Mouse (Mus musculus) hindbrain, embryonic 15.5 days (tissue): ENCODE data around the gene Rpa2. TPM values are rescaled to one million over a fixed set of nuclear protein-coding genes. Genes with fewer than 3 reads are reported as not detected.
"Not testable (repeated sequence)": the region's sequence is repeated elsewhere in the genome, so short reads cannot be mapped to it uniquely, and the experiment has no call there.

ENCODE experiments used
- ATAC-seq: fragments of 200-750 bp; cut with Nextera tagmentation; 2 replicates; pipeline ENCODE4 v1.8.0; 2017; ENCODE audit warnings: low read depth, moderate number of reproducible peaks, moderate TSS enrichment; ENCODE audit not compliant: low FRiP score
- H3K27ac ChIP-seq: fragments of 300-500 bp; sonication (generic); replicated peaks from 2 replicates; pipeline ENCODE4 v1.5.1; 2015; ENCODE audit warnings: mild to moderate bottlenecking, inconsistent platforms
- H3K27me3 ChIP-seq: fragments of 300-500 bp; sonication (generic); 2 replicates; pipeline ENCODE4 v1.6.1; 2015; ENCODE audit warnings: control low read depth, inconsistent platforms
- H3K36me3 ChIP-seq: fragments of 300-500 bp; sonication (generic); 2 replicates; pipeline ENCODE4 v1.6.1; 2015; ENCODE audit warnings: control low read depth, inconsistent platforms
- H3K4me1 ChIP-seq: fragments of 300-500 bp; sonication (generic); replicated peaks from 2 replicates; pipeline ENCODE4 v1.6.1; 2015; ENCODE audit warnings: control low read depth, inconsistent platforms
- H3K4me2 ChIP-seq: fragments of 300-500 bp; sonication (generic); 2 replicates; pipeline ENCODE4 v1.6.1; 2015; ENCODE audit warnings: moderate library complexity, mild to moderate bottlenecking, inconsistent platforms
- H3K4me3 ChIP-seq: fragments of 300-500 bp; sonication (generic); 2 replicates; pipeline ENCODE4 v1.5.1; 2015; ENCODE audit warnings: mild to moderate bottlenecking, inconsistent platforms
- H3K9ac ChIP-seq: fragments of 300-500 bp; sonication (generic); 2 replicates; pipeline ENCODE4 v1.6.1; 2015; ENCODE audit warnings: inconsistent platforms
- H3K9me3 ChIP-seq: fragments of 300-500 bp; sonication (generic); 2 replicates; pipeline ENCODE4 v1.6.1; 2016; ENCODE audit warnings: control low read depth, inconsistent platforms
- WGBS: fragments of 180-500 bp; shearing (Covaris S2); methylation state at CpG from one replicate; pipeline ENCODE4 v1.1.7; 2015; 5-methylcytosine and 5-hydroxymethylcytosine counted together
- polyA plus RNA-seq: library from polyadenylated mRNA; unstranded; fragments of >200 nt; fragmentation: Nextera tagmentation; extraction: Ambion mirVana; gene quantifications from 2 replicates; pipeline ENCODE4 v1.2.1, GENCODE M21; 2015

Gene Rpa2
- polyA plus RNA-seq: 41.5 and 43.6 TPM in 2 replicates

DNA sequence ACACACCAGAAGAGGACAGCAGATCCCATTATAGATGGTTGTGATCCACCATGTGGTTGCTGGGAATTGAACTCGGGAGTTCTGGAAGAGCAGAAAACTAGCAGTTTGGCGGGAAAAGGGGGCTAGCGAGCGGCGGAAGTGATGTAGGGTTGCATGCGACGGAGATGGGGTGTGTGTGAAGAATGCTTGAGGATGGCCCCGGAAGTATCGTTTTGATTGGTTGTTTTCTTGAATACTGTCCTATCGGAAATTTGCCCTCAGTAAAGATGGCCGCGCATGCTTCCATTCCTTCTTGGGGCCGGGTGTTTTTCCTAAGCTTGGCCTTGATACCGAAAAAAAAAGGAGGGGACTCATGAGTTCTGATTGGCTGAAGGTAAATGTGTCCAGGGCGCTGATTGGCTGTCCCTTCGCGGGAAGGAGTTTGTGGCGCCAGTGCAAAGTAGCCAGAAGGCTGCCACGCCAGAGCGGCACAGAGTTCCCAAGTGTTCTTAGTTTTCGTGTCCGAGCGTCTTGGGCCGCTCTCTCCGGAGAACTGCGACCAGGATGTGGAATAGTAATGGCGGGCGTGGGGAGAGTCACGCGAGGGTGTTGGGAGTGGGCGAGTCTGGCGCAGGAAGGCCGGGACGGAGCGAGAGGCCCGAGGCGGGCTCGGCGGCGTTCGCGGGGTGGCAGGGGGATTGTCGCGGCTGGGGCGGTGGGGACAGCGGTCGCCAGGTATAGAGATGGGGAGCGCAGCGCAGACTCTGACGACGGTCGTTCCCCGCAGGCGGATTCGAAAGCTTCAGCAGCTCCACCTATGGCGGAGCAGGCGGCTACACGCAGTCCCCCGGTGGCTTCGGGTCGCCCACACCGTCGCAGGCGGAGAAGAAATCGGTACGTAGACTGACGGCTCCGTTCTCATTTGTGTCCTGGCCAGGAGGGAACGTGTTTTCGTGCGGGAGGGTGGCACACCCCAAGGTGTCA is at the start of gene Rpa2:
TSS of gene Rpa2 (plus strand) at position 419 of the 963 bp plus-strand sequence.
- under 1% methylated on average over 71 of the region's 71 CpGs for WGBS

DNA sequence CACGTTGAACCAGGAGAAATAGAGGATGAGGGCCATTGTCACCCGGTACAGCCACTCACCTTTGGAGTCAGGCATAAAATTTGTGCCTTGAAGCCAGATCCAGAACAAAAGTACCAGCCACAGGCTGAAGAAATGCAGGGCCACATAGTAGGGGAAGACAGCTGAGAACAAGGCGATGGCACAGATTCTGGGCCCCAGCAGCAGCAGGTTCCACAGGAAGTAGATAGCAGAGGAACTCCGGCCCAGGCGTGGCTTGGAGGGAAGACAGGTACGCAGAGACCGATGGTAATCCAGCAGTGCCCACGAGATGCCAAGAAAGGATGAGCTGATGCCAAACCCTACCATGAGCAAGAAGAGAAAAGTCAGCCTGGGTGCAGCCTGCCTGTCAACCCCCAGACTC is 39.9 kb upstream of the Rpa2 start:
- H3K9ac ChIP-seq: no peak overlapping the region
- H3K4me2 ChIP-seq: no peak overlapping the region
- H3K36me3 ChIP-seq: peaks cover 10% of the 10 kb centered on the region; the same call in 1 of the 2 replicates
- H3K9me3 ChIP-seq: no peaks in the 10 kb centered on the region
- H3K27ac ChIP-seq: no peak overlapping the region
- H3K27me3 ChIP-seq: no peaks in the 10 kb centered on the region
- H3K4me3 ChIP-seq: no peak overlapping the region
- H3K4me1 ChIP-seq: peaks cover 10% of the 10 kb centered on the region
- ATAC-seq: no peak
- WGBS: 91% methylated on average over 8 of the region's 8 CpGs

More for the DNA sequence above, at the start of gene Rpa2:
- Histone ChIP-seq H3K27ac (peak within 1 kb of the TSS; percentile 56; the same call in 1 of the 2 replicates), H3K9me3 (no peaks in the 10 kb centered on the region), H3K36me3 (peaks cover 6% of the 10 kb centered on the region), H3K27me3 (no peaks in the 10 kb centered on the region), H3K9ac (peak within 1 kb of the TSS; percentile 66), H3K4me1 (peaks cover 14% of the 10 kb centered on the region), H3K4me3 (peak within 1 kb of the TSS; percentile 92), H3K4me2 (peak within 1 kb of the TSS; percentile 98)
- peak; percentile 98 for ATAC-seq

DNA sequence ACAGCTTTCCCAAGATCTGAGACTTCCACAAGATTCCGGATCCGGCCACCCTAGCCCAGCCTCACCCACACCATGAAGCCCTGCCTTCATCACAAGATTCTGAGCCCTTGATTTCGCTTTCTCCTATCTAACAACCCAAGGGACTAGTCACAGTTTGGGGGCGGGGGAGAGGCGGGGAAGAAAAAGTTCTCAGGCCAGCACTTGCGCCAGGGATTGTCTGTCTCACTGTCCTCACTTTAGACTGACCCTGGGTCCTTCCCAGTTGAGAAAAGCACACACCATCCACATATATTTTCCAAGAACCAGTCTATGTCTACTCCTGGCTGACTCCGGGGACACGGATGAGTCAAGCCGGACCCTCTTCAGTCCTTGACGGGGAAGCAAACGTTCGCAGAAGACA is 36.5 kb upstream of the Rpa2 start:
- 56% methylated on average over 12 of the region's 12 CpGs for WGBS
- no peaks in the 10 kb centered on the region for H3K9me3 ChIP-seq
- H3K36me3 ChIP-seq: no peaks in the 10 kb centered on the region; the same call in 1 of the 2 replicates
- peak overlapping the region; percentile 61 for H3K9ac ChIP-seq
- H3K4me2 ChIP-seq: peak overlapping the region; percentile 68
- no peak for ATAC-seq
- no peaks in the 10 kb centered on the region for H3K27me3 ChIP-seq
- H3K4me3 ChIP-seq: peak overlapping the region; percentile 52
- H3K4me1 ChIP-seq: peaks cover 10% of the 10 kb centered on the region
- no peak overlapping the region for H3K27ac ChIP-seq

DNA sequence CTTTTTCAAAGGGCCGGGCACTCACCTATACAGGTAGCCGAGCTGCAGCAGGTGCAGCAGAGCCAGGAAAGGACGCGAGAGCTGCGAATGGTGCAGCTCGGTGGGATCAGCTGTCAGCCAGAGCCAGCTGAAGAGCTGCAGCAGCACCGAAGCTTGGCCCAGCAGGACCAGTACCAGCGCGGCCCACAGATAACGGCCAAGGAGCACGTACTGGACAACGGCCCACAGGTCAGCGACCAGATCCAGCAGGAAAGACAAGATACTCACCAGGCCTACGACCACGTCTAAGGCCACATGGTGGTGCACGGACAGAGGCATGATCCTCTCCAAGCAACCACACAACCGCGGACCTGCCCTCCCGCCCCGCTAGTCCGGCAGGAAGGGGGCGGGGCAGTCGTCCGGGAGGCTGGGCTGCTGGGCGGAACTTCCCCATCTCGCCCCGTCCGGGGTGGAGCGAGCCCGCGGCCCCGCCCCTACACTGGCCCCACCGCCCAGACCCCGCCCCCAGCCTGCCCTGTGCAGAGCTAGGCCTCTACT is 35.9 kb upstream of the Rpa2 start, which contains the start of gene Xkr8:
TSS of gene Xkr8 (minus strand) at position 399 of the 537 bp plus-strand sequence.
- peak within 1 kb of the TSS; percentile 52 for H3K4me3 ChIP-seq
- H3K27ac ChIP-seq: peak within 1 kb of the TSS; percentile 40
- WGBS: 3% methylated on average over 31 of the region's 34 CpGs

DNA sequence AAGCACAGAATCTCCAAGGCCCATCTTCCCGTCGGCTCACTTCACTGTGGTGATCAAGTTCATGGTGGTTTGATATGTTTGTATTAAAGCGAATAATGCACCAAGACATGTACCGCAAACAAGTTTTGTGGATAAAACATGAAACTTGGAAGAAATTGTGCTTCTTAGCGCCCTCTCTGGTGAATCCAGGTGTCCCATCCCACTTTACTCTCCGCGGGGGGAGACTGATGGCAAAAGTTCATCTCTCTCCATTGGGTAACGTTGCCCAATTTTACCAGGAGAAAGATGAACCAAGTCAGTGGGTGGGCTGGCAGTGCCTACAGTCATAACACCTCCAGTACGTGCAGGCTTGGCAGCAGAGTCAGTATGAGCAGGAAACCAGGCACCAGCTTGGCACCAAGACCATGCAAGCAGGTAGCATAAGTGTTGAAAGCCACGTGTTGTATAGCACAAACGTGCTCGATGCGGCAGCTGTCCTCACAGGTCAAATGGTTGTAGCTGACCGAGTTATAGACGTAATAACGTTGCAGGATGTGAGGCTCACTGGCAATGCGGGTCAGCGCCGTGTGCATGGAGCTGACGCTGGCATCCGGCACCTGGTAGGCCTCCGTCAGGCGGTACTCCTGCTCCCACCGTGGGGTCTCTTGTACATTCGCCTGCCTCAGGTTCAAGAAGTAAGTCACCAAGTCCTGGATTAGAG is 34.9 kb upstream of the Rpa2 start:
- Histone ChIP-seq H3K27me3 (no peaks in the 10 kb centered on the region), H3K9ac (no peak overlapping the region), H3K27ac (no peak overlapping the region), H3K9me3 (no peaks in the 10 kb centered on the region), H3K4me1 (peaks cover 10% of the 10 kb centered on the region), H3K4me3 (no peak overlapping the region), H3K36me3 (no peaks in the 10 kb centered on the region), H3K4me2 (no peak overlapping the region; the same call in 1 of the 2 replicates)
- no peak for ATAC-seq
- WGBS: 94% methylated on average over 25 of the region's 25 CpGs

More for the DNA sequence above, 35.9 kb upstream of the Rpa2 start, which contains the start of gene Xkr8:
- Histone ChIP-seq H3K36me3 (no peaks in the 10 kb centered on the region; the same call in 1 of the 2 replicates), H3K4me1 (peaks cover 10% of the 10 kb centered on the region), H3K27me3 (no peaks in the 10 kb centered on the region), H3K4me2 (peak within 1 kb of the TSS; percentile 68), H3K9ac (peak within 1 kb of the TSS; percentile 61), H3K9me3 (no peaks in the 10 kb centered on the region)
- ATAC-seq: peak; percentile 95

DNA sequence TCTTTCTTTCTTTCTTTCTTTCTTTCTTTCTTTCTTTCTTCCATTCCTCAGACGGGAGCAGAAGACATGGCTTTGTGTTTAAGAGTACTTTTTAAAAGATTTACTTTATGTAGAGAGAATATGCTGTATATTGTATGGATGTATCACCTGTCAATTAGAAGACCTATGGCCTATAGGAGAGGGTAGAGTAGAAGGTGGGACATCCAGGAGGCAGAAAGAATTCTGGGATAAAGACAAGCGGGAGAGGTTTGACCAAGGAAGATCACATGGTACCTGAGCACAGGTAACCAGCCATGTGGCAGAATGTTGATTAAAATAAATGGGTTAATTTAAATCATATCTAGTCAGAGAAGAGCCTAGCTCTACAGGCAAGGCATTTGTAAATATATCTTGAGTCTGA is 33.4 kb upstream of the Rpa2 start:
- no peak overlapping the region for H3K27ac ChIP-seq
- H3K9me3 ChIP-seq: no peaks in the 10 kb centered on the region
- no peak for ATAC-seq
- H3K4me1 ChIP-seq: peaks cover 10% of the 10 kb centered on the region
- no peaks in the 10 kb centered on the region for H3K27me3 ChIP-seq
- H3K36me3 ChIP-seq: no peaks in the 10 kb centered on the region
- 91% methylated on average over 2 of the region's 2 CpGs for WGBS
- H3K4me2 ChIP-seq: no peak overlapping the region
- H3K4me3 ChIP-seq: no peak overlapping the region
- H3K9ac ChIP-seq: no peak overlapping the region

DNA sequence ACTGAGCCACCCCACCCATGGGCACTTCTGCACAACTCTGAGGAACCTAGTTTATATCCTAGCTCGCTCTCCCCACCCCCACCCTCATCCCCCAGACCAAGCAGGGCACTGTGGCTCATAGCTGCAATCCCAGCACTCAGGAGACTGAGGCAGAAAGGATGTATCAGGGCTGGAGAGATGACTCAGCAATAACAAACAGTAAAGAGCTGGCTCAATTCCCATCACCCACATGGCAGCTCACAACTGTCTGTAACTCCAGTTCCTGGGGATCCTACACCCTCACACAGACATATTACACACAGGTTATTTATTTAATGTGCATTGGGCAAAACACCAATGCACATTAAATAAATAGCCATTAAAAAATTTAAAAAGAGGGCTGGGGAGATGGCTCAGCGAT is 32.7 kb upstream of the Rpa2 start:
- H3K27ac ChIP-seq: no peak overlapping the region
- H3K4me1 ChIP-seq: peaks cover 10% of the 10 kb centered on the region
- no peak overlapping the region for H3K4me3 ChIP-seq
- no peaks in the 10 kb centered on the region for H3K27me3 ChIP-seq
- 73% methylated on average over 2 of the region's 2 CpGs for WGBS
- H3K9ac ChIP-seq: no peak overlapping the region
- H3K4me2 ChIP-seq: no peak overlapping the region
- no peaks in the 10 kb centered on the region for H3K36me3 ChIP-seq
- no peak for ATAC-seq
- H3K9me3 ChIP-seq: no peaks in the 10 kb centered on the region

DNA sequence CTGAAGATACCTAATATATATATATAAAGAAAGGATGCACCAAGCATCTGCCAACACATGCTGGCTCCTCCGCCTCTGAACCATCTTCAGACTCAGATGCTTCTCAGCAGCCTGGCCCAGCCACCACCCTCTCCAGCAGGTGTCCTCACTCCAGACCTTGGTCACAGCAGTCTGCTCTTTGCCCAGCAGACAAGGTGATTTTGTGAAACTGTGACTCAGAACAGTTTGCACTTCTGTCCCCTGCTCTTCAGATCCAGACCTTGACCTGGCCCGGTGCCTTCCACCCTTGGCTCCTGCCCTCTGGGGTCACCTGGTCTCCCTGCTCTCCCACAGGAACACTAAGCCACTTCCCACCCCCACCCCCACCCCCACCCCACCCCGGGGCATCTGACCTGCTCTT is 32.2 kb upstream of the Rpa2 start:
- ATAC-seq: no peak
- Histone ChIP-seq H3K4me2 (no peak overlapping the region), H3K27ac (no peak overlapping the region), H3K4me1 (peaks cover 10% of the 10 kb centered on the region), H3K27me3 (no peaks in the 10 kb centered on the region), H3K36me3 (no peaks in the 10 kb centered on the region), H3K9me3 (no peaks in the 10 kb centered on the region), H3K9ac (no peak overlapping the region), H3K4me3 (no peak overlapping the region)
- WGBS: 95% methylated on average over 3 of the region's 3 CpGs

DNA sequence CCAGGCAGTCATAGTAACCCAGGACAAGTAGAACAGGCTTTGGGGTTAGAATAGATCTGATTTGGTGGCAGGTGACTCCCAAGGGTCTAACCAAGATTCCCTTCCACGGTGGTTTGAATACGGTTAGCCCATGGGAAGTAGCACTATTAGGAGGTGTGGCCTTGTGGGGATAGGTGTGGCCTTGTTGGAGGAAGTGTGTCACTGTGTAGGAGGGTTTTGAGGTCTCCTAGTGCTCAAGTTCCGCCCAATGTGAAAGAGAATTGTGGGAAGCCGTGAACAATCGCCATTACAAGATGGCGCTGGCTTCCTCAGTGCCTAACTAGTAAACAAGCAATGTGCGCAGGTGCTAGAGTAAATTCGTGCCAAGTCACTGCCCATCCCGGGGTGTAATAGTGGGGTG is 31.0 kb upstream of the Rpa2 start:
- ATAC-seq, H3K4me1 ChIP-seq: not testable (repeated sequence)
- 95% methylated on average over 9 of the region's 9 CpGs for WGBS

DNA sequence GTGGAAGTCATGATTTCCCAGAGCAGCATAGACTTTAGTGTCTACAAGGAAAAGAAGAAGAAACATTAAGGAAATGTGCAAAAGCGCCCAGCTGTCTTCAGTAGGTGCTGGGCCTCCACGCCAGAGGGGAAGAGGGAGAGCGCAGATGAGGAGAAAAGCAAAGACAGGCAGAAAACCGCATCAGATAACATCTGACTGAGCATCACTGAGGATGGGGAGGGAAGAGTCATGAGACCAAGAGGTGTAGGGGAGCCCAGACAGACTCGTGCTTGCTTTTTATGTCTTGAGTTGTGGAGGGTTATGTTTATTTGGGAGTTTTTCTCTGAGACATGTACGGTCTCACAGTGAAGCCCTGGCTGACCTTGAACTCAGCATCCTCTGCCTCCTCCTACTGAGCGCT is 26.6 kb upstream of the Rpa2 start:
- H3K4me1 ChIP-seq: peaks cover 15% of the 10 kb centered on the region

More for the DNA sequence above, 31.0 kb upstream of the Rpa2 start:
- not testable (repeated sequence) for H3K36me3 ChIP-seq, H3K4me2 ChIP-seq, H3K27ac ChIP-seq, H3K9ac ChIP-seq, H3K4me3 ChIP-seq, H3K27me3 ChIP-seq, H3K9me3 ChIP-seq

DNA sequence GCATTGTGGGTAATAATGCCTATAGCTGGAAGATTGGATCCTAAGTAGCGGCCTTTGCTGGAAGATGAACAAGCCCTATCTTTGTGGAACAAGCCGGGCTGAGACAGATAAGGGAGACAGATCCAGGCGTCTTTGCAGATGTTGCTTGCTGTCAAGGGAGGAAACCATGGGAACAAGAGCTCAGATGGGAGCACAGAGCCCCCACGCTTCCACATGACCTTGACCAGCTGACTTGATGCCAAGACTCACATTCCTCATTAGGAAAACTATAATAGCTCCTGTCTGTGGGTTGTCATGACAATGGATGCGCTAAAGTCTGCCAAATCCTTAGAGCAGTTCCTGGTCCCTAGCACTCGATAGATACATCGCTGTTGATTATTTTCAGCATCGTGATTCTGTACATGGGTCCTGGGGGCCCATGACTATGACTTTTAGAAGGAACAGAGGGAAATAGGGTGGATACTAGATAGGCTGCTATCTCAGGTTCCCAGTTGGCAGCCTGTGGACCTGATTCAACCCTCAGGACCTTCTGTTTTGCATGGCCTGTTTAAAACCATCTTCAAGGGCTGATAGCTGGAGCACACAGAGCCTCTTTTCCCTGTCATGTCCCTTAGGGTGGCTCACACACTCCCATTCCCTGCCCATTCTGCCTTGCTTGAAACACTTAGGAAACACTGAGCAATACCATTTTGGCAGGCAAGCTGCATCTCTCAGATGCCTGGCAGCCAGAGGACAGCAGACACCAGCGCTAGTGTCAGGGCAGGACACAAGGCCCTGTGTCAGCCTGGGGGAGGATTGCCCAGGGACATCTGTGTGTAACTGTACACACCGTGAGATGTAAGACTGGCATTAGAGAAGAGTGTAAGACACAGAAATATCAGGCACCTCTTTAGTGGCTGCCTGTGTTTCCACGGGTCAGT is 23.9 kb upstream of the Rpa2 start:
- peaks cover 15% of the 10 kb centered on the region for H3K4me1 ChIP-seq
- H3K4me2 ChIP-seq: no peak overlapping the region
- no peak overlapping the region for H3K9ac ChIP-seq
- H3K36me3 ChIP-seq: no peaks in the 10 kb centered on the region
- 51% methylated on average over 11 of the region's 11 CpGs for WGBS
- no peaks in the 10 kb centered on the region for H3K27me3 ChIP-seq
- peak; percentile 54; the same call in 1 of the 2 replicates for ATAC-seq
- no peaks in the 10 kb centered on the region for H3K9me3 ChIP-seq
- no peak overlapping the region for H3K4me3 ChIP-seq
- peak overlapping the region; percentile 60 for H3K27ac ChIP-seq

More for the DNA sequence above, 26.6 kb upstream of the Rpa2 start:
- Histone ChIP-seq H3K4me2 (no peak overlapping the region), H3K27me3 (no peaks in the 10 kb centered on the region), H3K27ac (no peak overlapping the region), H3K9me3 (no peaks in the 10 kb centered on the region), H3K36me3 (no peaks in the 10 kb centered on the region), H3K9ac (no peak overlapping the region), H3K4me3 (no peak overlapping the region)
- 92% methylated on average over 7 of the region's 7 CpGs for WGBS
- ATAC-seq: no peak
